Mouse (Mus musculus) cerebellum, adult 11-12 months (tissue): ENCODE measurements around the gene Ankrd23.

Experiments
- DNase-seq: peaks from one replicate; pipeline ENCODE4 v3.0.0; 2022

The Ankrd23 gene

GRCm38 (mm10) chr1:36542925-36543324, 6.2 kb upstream of the Ankrd23 start:
- no peak for DNase-seq

DNA sequence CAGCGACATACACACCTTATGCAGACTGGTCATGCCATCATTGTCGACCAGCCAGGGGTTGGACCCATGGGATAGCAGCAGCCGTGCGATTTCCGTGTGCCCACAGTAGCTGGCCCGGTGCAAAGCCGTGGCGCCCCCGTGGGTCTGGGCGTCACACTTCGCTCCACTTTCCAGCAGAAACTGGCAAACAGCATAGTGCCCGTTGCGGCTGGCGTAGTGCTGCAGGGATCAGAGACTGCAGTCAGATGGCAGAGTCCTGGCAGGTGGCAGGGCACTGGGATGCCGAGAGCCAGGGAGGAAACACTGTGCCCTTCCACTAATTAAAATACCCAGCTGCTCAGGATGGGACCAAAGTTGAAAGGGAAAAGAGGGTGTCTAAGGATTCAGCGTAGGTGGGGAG, 5.2 kb upstream of the Ankrd23 start:
- DNase-seq = peak; percentile 78

DNA sequence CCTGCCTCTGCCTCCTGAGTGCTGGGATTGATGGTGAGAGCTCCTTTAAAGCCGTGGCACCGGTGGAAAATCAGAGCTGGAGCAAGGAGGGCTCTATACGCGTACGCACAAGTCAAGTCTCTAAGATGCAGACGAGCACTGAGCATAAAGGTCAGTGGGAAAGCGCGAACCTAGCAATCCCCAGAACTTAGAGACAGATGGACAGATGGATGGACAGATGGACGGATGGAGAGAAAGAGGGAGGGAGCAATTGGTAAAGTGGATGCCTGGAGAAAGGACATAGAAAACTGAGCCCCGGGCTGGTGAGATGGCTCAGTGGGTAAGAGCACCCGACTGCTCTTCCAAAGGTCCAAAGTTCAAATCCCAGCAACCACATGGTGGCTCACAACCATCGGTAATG, 4.1 kb upstream of the Ankrd23 start:
- DNase-seq = no peak

DNA sequence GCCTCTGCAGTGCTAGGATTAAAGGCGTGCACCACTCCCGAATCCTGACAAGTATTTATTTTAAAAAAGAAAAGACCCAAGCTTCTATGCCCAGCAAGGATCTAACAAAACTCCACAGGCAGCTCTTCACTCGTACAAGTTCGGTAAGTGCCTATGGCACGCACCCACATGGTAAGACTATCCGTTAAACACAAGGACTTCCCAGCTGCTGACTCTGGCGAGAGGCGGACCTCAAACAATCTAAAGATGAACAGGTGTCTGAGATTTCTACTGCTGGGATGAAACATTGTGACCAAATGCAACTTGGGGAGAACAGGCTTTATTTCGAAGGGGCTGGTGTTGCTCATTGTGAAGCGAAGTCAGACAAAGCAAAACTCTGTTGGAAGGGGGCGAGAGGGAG, 3.4 kb upstream of the Ankrd23 start:
- DNase-seq = no peak

DNA sequence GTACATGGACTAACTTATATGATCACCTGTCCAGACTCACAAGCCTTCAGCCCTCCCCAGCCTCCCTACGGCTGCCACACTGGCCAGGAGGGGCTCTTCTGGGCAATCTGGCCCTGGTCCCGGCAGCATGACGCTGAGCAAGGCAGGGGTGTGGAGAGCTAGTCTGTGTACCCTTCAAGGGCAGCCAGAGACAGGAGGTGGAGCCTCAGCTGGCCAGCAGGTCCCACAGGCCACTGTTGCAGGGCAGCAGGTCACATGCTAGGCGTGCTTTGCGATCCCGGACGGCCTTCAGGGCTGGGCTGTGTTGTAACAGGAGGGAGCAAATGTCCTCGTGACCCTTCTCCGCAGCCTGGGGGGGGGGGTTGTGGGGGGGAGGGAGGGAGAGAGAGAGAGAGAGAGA, 2.5 kb upstream of the Ankrd23 start, which contains the start of gene Gm42417:
TSS of gene Gm42417 (minus strand) at position 244 of the 400 bp plus-strand sequence.
- DNase-seq = no peak

GRCm38 (mm10) chr1:36538727-36539126, 2.0 kb upstream of the Ankrd23 start:
- DNase-seq = no peak

- DNase-seq = no peak
Measured at GRCm38 (mm10) chr1:36536397-36536728, 320 bp downstream of the Ankrd23 start.

GRCm38 (mm10) chr1:36535477-36536396, 946 bp downstream of the Ankrd23 start:
- DNase-seq = peak; percentile 76

GRCm38 (mm10) chr1:36534595-36535058, 2.1 kb downstream of the Ankrd23 start:
- DNase-seq = peak; percentile 32

DNA sequence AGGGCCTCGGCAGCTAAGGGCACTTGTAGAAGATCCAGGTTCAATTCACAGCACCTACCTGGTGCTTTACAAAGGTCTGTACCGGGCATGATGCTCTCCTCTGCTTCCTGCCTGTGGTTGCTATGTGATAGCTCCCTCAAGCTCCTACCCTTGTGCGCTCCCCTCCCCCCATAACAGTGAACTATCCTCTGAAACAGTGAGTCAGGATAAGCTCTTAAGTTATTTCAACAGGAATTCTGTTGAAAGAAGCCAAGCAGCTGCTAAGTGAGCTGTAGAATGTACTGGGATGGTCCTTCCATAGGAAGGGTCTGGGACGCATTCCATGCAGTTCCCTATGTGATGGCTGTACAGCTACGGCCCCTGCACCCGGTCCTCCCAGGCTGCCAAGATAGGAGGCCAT, 3.1 kb downstream of the Ankrd23 start:
- no peak for DNase-seq

DNA sequence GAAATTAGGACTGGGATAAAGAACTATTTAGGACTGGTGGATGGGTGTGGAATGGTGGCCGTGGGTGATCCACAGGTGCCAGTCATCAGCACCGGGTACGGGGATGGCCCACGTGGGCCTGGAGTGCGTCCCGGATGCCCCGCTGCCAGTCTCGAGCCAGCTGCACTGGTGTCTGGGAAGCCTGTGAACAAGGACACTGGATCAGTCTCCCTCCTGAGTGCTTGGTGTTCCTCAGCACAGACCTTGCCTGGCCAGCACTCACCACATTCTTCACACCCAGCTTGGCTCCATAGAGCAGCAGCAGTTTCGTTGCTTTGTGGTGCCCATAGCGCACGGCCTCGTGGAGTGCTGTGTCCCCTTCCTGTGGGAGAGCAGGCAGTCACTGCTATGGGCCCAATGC, 5.2 kb downstream of the Ankrd23 start:
- no peak for DNase-seq

DNA sequence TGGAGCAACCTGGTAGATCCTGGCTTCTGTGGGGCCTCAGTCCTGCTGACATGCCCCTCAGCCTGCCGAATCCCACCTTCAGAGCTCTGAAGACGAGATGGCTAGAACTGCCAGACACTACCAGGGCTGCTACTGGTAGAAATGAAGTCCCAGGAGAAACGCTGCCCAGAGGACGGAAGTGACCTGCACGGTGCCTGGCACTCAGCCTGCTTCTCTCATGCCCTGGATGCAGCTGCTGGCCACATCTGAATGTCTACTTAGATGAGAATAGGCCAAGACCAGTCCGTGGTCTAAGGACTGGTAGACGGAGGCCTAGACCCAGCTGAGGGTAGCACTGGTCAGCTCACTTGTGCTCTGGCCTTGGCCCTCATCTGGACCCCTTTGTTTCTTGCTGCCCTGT, 5.7 kb downstream of the Ankrd23 start:
- no peak for DNase-seq

DNA sequence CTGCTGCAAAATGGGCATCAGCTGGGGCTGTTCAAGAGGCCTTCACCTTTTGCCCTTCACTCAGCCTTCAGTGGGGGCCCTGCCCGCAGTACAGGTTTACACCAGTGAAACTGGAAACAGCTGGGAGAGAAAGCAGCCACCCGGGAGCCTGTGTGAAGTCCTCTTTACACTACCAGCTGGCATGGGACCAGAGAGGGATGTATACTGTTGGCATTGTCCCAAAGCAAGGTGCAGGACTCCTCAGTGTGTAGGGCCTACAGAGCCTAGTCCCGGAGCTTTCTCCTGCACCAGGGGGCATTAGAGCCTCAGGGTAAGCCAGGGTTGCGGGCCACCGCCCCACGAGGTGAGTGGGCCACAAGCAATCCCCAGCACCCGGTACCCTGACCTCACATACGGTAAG, 6.2 kb downstream of the Ankrd23 start:
- DNase-seq = peak; percentile 44

DNA sequence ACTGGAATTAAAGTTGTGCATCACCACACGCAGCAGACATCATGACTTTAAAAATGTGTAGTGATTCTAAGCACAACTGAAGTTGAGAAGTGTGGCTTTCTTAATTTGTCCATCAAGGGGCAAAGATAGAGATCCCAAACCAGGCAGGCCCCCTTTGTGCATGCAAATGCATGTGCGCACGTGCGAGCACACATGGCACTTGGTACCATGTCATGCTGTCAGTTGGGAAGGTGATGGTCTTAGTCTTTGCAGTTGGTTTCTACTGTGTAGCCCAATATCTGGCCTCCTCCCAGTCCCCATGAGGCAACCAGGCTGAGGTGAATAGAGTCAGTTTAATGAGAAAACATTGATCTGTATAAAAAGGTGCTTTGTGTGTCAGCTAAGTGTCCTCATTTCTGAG, 6.8 kb downstream of the Ankrd23 start:
- no peak for DNase-seq

DNA sequence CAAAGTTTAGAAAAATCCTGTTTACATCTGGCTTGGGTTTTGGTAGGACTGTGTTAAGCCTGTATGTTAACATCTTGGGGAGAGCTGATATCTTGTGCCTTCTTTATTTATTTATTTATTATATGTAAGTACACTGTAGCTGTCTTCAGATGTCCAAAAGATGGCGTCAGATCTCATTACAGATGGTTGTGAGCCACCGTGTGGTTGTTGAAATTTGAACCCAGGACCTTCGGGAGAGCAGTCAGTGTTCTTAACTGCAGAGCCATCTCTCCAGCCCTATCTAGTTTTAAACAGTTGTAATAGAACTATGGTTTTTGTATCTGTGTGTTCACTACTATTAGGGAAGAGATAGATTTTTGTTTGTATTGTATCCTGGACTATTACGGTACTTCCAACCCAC, 7.4 kb downstream of the Ankrd23 start:
- no peak for DNase-seq

DNA sequence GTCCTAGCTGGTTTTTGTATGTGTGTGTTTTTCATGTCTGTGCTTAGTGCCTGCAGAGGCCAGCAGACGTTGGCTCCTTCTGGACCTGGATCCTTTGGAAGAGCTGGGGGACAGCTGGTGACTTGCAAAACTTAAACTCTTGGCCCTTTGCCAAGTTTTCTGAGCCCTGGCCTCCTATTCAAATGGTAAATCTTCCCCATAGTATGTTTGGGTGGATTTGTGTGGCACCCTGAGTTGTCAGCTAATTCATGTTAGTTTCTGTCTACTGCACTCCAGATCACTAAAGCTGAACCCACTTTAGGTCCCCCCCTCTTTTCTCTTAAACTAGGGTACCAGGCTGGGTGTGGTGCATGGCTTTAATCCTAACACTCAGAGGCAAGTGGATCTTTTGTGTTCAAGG, 8.3 kb downstream of the Ankrd23 start:
- no peak for DNase-seq

DNA sequence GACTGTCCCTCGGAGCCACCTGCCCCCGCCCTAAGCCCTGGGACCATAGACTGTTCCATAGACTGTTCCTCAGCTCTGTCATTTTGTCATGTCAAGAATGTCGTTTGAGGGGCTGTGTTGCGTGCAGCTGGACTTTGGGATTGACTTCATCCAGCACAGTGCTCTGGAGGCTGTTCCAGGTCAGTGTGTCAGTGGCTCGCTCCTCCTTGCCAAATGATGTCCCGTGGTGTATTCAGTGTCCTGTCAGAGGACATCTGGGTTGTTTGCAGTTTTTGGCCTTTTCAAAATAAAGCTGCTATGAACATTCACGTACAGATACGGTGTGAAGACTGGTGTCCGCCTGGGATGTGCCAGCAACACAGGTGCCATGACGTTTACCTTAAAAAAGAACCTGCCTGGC, 9.8 kb downstream of the Ankrd23 start:
- DNase-seq = no peak

DNA sequence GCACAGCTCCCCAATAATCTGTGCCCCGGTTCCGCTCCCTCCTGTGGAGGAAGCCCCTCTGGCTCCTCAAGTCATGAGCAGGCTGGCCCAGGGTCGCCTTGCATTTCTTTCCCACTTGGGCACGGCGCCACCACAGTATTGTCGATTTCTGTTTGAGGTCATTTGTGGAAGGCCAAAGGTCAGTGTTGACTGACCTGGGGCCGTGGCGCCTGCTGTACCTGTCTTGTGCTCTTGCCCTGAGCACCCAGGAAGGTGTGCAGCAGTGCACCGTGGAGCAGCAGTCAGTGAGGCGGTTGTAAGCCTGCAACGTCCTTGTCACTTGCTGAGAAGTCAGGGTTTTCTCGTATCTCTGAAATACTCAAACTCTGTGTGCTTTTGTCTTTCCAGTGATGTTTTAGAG, 10.9 kb downstream of the Ankrd23 start:
- no peak for DNase-seq

- no peak for DNase-seq
Measured at GRCm38 (mm10) chr1:36524058-36524457, 12.6 kb downstream of the Ankrd23 start.

DNA sequence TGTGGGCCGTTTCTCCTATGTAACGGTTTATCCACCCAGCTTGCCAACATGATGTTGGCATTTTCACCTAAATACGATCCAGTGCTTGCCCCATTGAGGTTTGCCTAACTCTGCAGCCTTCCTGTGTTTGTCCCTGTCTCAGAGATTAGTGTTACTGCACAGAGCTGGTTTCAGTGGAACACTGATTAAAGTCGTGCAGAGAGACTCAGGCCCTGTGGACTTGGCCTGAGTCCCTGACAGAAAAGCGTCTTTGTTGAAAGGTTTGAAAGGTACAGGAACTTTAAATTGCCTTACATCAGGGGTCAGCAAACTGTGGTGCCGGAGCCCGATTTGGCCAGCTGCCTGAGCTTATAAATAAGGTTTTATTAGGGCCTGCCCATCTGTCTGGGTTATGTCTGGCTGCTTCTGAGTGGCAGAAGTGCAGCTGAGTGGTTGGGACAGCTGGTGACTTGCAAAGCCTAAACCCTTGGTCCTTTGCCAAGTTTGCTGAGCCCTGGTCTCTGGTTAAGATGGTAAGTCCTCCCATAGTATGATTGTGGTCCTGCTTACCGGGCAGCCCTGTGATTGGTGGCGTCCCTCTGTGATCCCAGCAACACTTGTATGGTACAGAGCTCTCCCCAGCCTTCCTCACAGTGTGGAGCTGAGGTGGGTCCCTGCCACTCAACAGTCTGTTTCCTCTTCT, 13.2 kb downstream of the Ankrd23 start:
- DNase-seq = peak; percentile 44

DNA sequence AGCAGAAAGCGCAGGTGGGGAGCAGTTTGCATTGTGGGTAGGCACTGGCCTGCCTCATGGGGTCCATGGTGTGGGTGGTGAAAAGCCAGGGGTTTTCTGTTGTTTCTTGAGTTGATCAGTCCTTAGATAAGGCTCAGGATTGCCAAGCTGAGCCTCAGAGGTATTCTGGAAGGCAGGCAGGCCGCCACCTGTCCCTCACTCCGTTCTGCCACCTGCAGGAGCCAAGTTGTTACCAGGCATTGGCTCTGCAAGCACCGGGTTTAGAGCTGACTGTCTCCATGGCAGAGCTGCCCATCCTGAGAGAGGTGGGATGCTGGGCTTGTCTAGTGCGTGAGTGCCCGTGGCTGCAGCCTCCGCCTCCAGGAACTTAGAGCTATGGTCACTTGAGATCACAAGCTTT, 14.5 kb downstream of the Ankrd23 start:
- DNase-seq = no peak

DNA sequence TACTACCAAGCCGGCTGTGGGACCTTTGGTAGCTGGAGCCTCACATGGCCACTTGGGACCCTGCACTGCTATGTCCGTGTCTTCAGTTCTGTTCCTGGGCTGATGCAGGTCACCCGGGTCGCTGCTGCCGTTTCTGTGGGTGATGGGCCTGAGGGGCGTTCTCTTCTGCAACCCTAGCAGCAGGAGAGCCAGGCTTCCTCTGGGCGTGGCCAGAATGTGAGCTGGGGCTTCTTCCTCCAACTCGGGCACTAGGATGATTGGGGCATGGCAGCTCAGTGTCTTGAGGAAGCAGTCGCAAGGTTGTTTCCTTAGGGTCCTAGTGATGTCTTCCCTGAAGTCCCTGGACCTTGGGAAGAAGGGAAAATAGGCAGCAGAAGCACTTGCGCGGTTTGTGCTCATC, 17.1 kb downstream of the Ankrd23 start:
- no peak for DNase-seq

DNA sequence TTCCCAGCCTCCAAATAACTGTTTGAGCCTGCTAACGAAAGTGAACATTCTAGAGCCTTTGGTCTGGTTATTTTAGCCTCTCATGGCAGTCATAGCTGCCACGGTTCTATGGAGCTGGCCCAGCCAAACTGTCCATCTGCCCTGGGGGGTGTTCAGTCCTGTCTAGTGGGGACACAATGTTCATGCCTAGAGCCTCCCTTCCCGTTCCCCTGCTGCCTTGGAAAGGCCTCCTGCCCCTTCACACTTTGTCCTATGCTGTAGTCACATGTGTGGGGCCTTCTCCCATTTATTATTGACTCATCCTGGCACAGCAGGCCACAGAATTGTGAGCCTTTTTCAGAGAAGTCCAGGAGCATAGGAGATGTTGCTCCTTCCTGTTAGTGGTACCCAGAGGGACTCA, 18.4 kb downstream of the Ankrd23 start:
- DNase-seq = peak; percentile 70

GRCm38 (mm10) chr1:36513718-36514117, 23.0 kb downstream of the Ankrd23 start:
- DNase-seq = no peak
